Mouse (Mus musculus): ENCODE measurements at regions not wholly inside any gene's neighbourhood (a gene's known extent, or its start where the extent isn't known, plus 50 kb on each side); places are given as distances from the start of the nearest gene placed in this dataset.
A peak's percentile ranks its signal among the peaks of the same experiment; 100 is the strongest.

DNA sequence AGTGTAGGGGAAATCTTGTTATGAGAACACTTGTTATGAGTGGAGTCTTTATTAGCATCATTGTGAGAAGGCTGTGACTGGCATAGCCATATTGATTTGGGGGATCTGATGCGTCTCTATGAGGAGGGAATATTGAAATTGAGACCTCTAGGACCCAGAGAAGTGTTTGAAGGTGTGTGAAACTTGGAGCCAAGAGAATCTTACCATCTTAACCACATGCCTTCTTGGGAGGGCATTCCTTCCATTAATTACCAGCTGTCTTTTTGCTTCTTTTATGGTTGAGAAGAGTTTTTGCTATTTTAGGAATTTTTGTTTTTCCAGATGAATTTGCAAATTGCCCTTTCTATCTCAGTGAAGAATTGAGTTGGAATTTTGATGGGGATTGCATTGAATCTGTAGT, 267.2 kb upstream of the A1bg start:
- WGBS = 90% methylated on average over 1 of the region's 1 CpGs

DNA sequence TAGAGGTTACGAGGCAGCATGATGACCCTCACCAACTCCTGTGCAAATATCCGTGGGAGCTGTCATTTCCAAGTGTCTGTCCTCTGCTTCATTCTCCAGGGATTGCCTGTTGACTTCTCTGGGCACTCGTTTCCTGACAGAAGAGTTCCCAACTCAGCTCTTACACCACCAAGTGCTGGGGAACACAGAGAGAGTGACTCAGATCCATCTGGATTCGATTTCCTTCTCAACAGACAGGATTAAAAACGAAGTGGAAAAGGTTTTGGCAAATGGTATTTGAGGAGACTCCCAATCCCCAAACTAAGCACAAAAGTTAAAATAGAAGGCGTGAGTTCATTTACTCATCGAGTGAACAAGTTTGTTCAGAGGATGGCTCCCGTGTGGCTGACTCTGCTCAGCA, 266.7 kb upstream of the A1bg start:
- ATAC-seq = no peak
- H3K27me3 ChIP-seq = no peaks in the 10 kb centered on the region
- WGBS = 74% methylated on average over 8 of the region's 8 CpGs
- H3K4me1 ChIP-seq (replicated peaks) = 0 out of 2 replicates have a peak, but pooled peaks cover 1% of the 10 kb centered on the region
- no peak overlapping the region for H3K27ac ChIP-seq
- no peak overlapping the region for H3K9ac ChIP-seq (replicated peaks)
- no peak overlapping the region for H3K4me2 ChIP-seq (replicated peaks)
- no peaks in the 10 kb centered on the region for H3K9me3 ChIP-seq
- no peak overlapping the region for H3K4me3 ChIP-seq (replicated peaks)
- no peaks in the 10 kb centered on the region for H3K36me3 ChIP-seq

More for the DNA sequence above, 267.2 kb upstream of the A1bg start:
- Histone ChIP-seq H3K4me1 (replicated peaks) (no peaks in the 10 kb centered on the region), H3K27me3 (no peaks in the 10 kb centered on the region), H3K27ac (no peak overlapping the region), H3K4me2 (replicated peaks) (no peak overlapping the region), H3K9me3 (no peaks in the 10 kb centered on the region), H3K36me3 (no peaks in the 10 kb centered on the region), H3K9ac (replicated peaks) (no peak overlapping the region), H3K4me3 (replicated peaks) (no peak overlapping the region)
- ATAC-seq = no peak

DNA sequence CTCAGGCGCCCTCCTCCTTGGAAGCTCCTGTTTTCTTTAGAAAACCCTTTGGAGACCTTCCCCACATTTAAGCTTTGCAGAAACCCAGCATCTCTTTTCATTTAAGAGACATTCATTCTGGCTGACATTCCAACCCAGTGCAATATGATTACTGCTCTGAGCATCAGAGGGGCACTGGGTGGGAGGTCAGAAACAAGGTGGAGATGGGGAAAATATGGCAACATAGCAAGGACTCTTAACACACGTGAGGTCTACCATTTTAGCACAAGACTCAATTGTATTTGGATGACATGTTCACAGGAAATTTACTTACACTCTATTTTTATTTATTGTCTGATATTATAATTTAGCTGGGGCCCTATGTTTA, 261.8 kb upstream of the A1bg start:
- 32% methylated on average over 2 of the region's 2 CpGs for WGBS
- 0 out of 2 replicates have a peak, but pooled peaks cover 5% of the 10 kb centered on the region for H3K4me1 ChIP-seq (replicated peaks)
- H3K27me3 ChIP-seq = no peaks in the 10 kb centered on the region
- H3K36me3 ChIP-seq = no peaks in the 10 kb centered on the region
- no peak overlapping the region for H3K9ac ChIP-seq (replicated peaks)
- H3K4me2 ChIP-seq (replicated peaks) = no peak overlapping the region
- H3K4me3 ChIP-seq (replicated peaks) = no peak overlapping the region
- no peak for ATAC-seq
- no peak overlapping the region for H3K27ac ChIP-seq
- H3K9me3 ChIP-seq = no peaks in the 10 kb centered on the region

DNA sequence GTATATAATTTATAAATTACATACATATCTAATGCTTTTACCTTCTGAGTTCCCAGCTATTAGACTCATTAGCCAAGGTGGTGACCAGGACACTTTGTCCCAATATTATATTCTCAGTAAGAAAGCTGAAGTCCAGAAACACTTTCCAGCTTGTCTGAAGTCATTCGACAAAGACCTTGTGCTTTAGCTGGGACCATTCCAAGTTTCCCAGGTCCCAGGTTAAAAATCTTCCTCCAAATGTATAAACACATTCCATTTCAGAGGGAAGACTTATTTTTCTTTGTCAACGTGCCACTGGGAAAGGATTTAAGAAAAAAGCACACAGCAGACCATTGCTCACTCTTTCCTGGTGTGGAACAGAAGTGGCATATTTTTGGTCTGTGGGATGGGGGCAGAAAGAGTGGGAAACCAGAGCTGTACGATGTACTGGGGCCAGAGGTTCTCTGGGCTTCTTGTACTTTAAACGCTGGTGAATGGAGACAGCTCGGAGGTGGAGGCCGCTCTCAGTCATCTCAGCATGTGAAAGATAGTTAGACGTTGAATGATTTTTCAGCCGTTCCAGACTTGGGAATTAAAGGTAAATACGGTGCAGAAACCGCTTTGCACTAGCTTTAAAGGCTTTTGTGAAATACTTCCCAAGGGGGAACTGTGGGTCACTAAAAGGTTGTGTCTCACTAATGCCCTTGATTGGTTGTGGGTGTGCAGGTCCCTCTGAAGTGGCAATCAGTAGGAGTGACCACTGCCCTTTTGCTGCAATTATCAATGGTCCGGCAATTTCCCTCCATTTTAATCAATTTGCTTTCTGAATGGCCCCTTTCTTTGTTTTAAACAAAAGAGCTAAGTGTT, 261.2 kb upstream of the A1bg start:
- no peaks in the 10 kb centered on the region for H3K36me3 ChIP-seq
- H3K9me3 ChIP-seq = no peaks in the 10 kb centered on the region
- H3K4me1 ChIP-seq (replicated peaks) = 0 out of 2 replicates have a peak, but pooled peaks cover 5% of the 10 kb centered on the region
- no peaks in the 10 kb centered on the region for H3K27me3 ChIP-seq
- no peak overlapping the region for H3K27ac ChIP-seq
- 18% methylated on average over 11 of the region's 11 CpGs for WGBS
- ATAC-seq = no peak
- no peak overlapping the region for H3K9ac ChIP-seq (replicated peaks)
- no peak overlapping the region for H3K4me3 ChIP-seq (replicated peaks)
- no peak overlapping the region for H3K4me2 ChIP-seq (replicated peaks)

DNA sequence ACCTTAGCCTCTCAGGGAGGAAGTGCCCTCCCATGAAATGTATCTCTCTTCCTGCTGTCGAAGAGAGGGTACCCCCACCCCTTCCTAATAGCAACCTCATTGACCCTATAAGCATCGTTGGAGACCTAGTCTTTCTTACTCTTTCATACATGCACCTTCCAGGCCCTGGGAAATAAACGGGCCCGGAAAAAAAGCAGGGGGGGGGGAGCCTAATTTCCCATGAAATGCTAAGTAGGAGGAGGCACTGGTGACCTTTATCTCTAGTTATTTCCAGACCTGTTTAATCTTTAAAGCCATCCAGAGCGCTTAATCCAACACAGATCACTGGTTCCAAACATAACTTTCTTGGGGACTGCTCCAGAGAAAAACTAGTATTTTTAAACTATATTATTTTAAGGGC, 260.5 kb upstream of the A1bg start:
- H3K27ac ChIP-seq = no peak overlapping the region
- WGBS = 19% methylated on average over 5 of the region's 5 CpGs
- ATAC-seq = no peak
- H3K4me2 ChIP-seq (replicated peaks) = no peak overlapping the region
- H3K9ac ChIP-seq (replicated peaks) = no peak overlapping the region
- H3K4me1 ChIP-seq (replicated peaks) = 0 out of 2 replicates have a peak, but pooled peaks cover 5% of the 10 kb centered on the region
- no peak overlapping the region for H3K4me3 ChIP-seq (replicated peaks)
- H3K36me3 ChIP-seq = no peaks in the 10 kb centered on the region
- H3K9me3 ChIP-seq = no peaks in the 10 kb centered on the region
- H3K27me3 ChIP-seq = no peaks in the 10 kb centered on the region

DNA sequence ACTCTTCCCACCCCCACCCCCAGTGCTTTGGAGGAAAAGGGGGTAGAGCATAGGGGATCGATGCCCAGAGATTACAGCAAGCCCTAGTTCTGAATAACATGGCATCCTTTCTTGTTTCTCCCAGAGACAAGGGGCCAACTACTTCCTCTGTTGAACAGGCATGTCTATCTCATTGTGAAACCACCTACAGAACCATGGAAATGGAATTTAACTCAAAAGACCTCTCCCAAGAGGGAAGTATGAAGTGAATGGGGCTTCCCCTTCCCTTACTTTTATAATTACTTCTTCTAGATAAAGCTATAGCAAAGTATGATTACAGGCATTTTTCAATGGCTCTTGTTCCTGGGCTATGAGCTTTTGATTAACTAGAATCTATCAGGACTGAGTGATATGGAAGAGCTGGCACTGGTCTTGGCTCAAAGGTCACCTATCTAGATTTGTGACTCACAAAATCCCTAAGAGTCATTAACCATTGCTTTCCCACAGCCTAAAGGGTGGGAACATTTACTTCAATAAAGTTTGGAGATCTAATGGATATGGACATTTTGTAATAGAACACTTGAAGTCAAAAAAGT, 246.1 kb upstream of the A1bg start:
- ATAC-seq = no peak
- 88% methylated on average over 1 of the region's 1 CpGs for WGBS
- Histone ChIP-seq H3K4me2 (replicated peaks) (no peak overlapping the region), H3K27ac (no peak overlapping the region), H3K27me3 (no peaks in the 10 kb centered on the region), H3K4me3 (replicated peaks) (no peak overlapping the region), H3K9ac (replicated peaks) (no peak overlapping the region), H3K9me3 (no peaks in the 10 kb centered on the region), H3K4me1 (replicated peaks) (no peaks in the 10 kb centered on the region; the same call in 1 of the 2 replicates), H3K36me3 (no peaks in the 10 kb centered on the region)

DNA sequence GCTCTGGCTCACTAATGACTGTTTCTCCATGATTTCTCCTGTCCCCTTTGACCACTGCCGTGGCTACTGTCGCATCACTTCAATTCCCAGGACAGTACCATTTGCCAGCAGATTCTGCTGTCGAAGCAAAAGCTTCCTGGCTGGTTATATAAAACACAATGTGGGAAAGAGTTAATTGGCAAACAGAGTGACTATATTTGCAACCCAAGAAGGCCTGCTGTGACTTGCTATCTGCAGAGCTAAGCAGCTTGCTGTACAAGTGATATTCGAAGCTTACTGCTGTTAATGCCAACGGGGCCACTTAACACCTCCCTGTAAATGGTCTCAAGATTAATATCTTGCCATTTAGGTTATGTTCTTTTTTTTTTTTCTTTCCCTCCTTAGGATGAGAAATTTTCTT, 242.2 kb upstream of the A1bg start:
- ATAC-seq = no peak
- WGBS = 61% methylated on average over 5 of the region's 5 CpGs

DNA sequence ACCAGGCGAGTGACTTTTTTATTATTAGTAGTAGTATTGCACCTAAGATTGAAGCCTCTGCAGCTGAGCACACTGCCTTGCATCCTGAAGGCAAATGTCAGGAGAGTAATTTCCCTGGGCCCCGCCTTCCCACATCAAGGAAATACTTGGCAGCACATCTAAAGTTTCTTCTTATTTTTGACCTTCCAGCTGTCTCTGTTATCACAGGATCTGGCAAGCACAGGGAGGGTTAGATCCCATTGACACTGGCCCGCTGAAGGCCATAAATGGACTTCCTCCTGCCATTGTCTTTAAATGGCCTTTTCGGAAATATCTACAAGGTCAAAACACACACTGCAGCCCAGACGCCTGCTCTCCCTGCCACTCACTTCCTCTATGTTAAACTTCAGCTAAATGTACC, 238.6 kb upstream of the A1bg start:
- H3K9me3 ChIP-seq = no peaks in the 10 kb centered on the region
- WGBS = 85% methylated on average over 5 of the region's 5 CpGs
- no peaks in the 10 kb centered on the region for H3K36me3 ChIP-seq
- no peak overlapping the region for H3K4me2 ChIP-seq (replicated peaks)
- no peak overlapping the region for H3K4me3 ChIP-seq (replicated peaks)
- ATAC-seq = no peak
- no peak overlapping the region for H3K9ac ChIP-seq (replicated peaks)
- H3K4me1 ChIP-seq (replicated peaks) = peaks cover 10% of the 10 kb centered on the region
- H3K27me3 ChIP-seq = 0 out of 2 replicates have a peak, but pooled peaks cover under 1% of the 10 kb centered on the region
- H3K27ac ChIP-seq = no peak overlapping the region

More for the DNA sequence above, 242.2 kb upstream of the A1bg start:
- no peak overlapping the region for H3K27ac ChIP-seq
- H3K9ac ChIP-seq (replicated peaks) = no peak overlapping the region
- no peaks in the 10 kb centered on the region; the same call in 1 of the 2 replicates for H3K4me1 ChIP-seq (replicated peaks)
- H3K4me3 ChIP-seq (replicated peaks) = no peak overlapping the region
- H3K36me3 ChIP-seq = no peaks in the 10 kb centered on the region
- H3K27me3 ChIP-seq = no peaks in the 10 kb centered on the region
- H3K9me3 ChIP-seq = no peaks in the 10 kb centered on the region
- no peak overlapping the region for H3K4me2 ChIP-seq (replicated peaks)

DNA sequence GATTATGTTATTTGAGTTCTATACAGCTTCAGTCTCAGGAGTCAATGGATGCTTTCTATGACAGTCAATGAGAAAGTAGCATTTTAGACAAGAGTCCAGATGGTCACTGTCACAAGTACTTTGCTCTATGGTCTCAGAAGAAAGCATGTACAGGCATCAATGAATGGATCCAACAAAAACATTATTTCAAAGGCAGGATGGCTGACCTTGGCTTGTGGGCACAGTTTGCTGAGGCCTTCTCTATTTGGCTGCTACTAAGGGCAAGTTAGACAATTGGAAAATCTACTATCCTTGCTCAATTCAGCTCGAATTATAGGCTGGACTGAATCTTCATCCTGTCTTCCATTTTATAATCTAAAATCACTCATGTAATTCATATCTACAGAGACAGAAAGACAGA, 237.9 kb upstream of the A1bg start:
- peaks cover 10% of the 10 kb centered on the region for H3K4me1 ChIP-seq (replicated peaks)
- ATAC-seq = no peak
- peaks cover 5% of the 10 kb centered on the region; the same call in 1 of the 2 replicates for H3K27me3 ChIP-seq
- no peak overlapping the region for H3K27ac ChIP-seq
- no peaks in the 10 kb centered on the region for H3K9me3 ChIP-seq
- H3K4me3 ChIP-seq (replicated peaks) = no peak overlapping the region
- H3K36me3 ChIP-seq = no peaks in the 10 kb centered on the region
- 68% methylated on average over 1 of the region's 1 CpGs for WGBS
- H3K9ac ChIP-seq (replicated peaks) = no peak overlapping the region
- no peak overlapping the region for H3K4me2 ChIP-seq (replicated peaks)

DNA sequence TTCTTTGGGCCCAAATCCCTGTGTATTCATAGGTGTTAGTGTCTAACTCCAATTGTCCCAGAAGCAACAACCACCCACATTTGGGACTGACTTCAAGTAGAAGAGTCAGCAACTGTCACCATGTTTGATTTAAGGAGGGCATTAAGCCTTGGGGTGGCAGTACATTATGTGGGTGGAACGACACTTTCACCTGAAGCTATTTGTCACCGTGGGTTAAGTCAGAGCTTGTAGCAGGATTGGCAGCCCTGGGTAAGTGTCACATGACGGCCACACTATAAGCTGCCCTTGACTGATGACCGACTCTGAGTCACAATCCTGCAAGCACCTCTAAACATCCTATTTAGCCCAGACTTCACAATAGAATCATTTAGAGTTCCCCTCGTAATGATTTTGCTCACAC, 236.7 kb upstream of the A1bg start:
- peaks cover 10% of the 10 kb centered on the region for H3K4me1 ChIP-seq (replicated peaks)
- H3K9ac ChIP-seq (replicated peaks) = no peak overlapping the region
- no peaks in the 10 kb centered on the region for H3K9me3 ChIP-seq
- no peak for ATAC-seq
- no peaks in the 10 kb centered on the region for H3K36me3 ChIP-seq
- H3K27me3 ChIP-seq = peaks cover 8% of the 10 kb centered on the region; the same call in 1 of the 2 replicates
- 81% methylated on average over 5 of the region's 5 CpGs for WGBS
- no peak overlapping the region for H3K27ac ChIP-seq
- no peak overlapping the region for H3K4me3 ChIP-seq (replicated peaks)
- H3K4me2 ChIP-seq (replicated peaks) = no peak overlapping the region

DNA sequence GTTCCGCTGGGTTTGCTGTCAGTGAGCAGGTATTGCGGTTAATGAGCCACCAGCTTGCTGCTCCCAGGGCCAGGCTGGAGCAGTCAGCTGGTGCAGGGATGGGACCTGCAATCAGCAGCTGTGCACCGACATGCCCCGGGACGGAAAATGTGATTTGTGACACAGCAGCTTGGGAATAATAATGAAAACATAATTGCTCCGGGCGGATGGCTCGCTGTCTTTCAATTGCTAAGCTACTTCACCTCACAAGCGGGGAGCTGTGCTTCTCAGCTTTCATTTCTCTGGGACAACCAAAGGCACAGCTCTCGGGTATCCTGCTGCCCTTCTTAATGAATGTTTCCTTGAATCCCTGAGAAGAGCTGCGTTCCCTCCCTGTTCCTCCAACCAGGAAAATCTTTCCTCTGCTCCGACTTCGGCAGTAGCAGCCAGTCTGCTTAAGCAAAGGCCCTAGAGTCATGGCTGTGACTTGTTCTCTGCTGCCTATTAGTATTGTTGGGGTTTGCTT, 235.3 kb upstream of the A1bg start:
- Histone ChIP-seq H3K27me3 (peaks cover 8% of the 10 kb centered on the region; the same call in 1 of the 2 replicates), H3K36me3 (no peaks in the 10 kb centered on the region), H3K9me3 (no peaks in the 10 kb centered on the region), H3K4me3 (replicated peaks) (peak overlapping the region; percentile 40), H3K4me1 (replicated peaks) (peaks cover 10% of the 10 kb centered on the region), H3K27ac (peak overlapping the region; percentile 79), H3K9ac (replicated peaks) (peak overlapping the region; percentile 37), H3K4me2 (replicated peaks) (peak overlapping the region; percentile 61)
- 7% methylated on average over 13 of the region's 13 CpGs for WGBS
- peak; percentile 96 for ATAC-seq

DNA sequence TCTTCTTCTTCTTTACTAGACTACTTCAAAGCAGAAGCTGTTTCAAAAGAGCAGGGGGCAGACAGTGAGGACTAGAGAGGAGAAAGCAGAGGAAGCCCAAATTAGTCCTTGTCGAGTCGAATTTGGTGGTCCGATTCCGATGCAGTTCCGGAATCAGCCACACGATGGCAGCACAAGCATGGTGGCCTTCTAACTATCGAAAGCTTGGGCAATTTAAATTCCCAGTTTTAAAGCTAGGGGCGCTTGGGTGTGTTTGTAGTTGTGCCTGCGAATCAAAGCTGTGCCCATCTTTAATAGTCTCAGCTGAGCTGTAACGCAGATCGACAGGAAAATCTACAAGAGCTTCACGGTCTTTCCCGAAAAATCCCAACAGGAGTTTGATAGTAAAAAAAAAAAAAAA, 234.7 kb upstream of the A1bg start:
- Histone ChIP-seq H3K27ac (peak overlapping the region; percentile 79; the same call in 1 of the 2 replicates), H3K9ac (replicated peaks) (peak overlapping the region; percentile 37), H3K27me3 (peaks cover 8% of the 10 kb centered on the region; the same call in 1 of the 2 replicates), H3K4me1 (replicated peaks) (peaks cover 10% of the 10 kb centered on the region), H3K4me3 (replicated peaks) (peak overlapping the region; percentile 40), H3K9me3 (no peaks in the 10 kb centered on the region), H3K36me3 (no peaks in the 10 kb centered on the region), H3K4me2 (replicated peaks) (peak overlapping the region; percentile 61)
- WGBS = 4% methylated on average over 13 of the region's 13 CpGs
- ATAC-seq = peak; percentile 81

Data from midbrain, embryonic 13.5 days (tissue).